Mouse (Mus musculus) layer of hippocampus, adult 2 months (tissue): Measurements from ENCODE around the gene Spag5. TPM values are rescaled to one million over a fixed set of nuclear protein-coding genes. Genes with fewer than 3 reads are reported as not detected.
"Not testable (repeated sequence)": the region's sequence is repeated elsewhere in the genome, so short reads cannot be mapped to it uniquely, and the experiment has no call there.

Source experiments
- DNase-seq, 2 experiments: peaks; one replicate each; pipeline ENCODE4 v3.0.0; 2022; ENCODE audit warnings: low spot score in 2 of 2
- H3K27ac ChIP-seq: fragments of 200-600 bp; 2 replicates; pipeline ENCODE4 v1.8.1; 2022
- H3K4me3 ChIP-seq: fragments of 200-600 bp; 2 replicates; pipeline ENCODE4 v1.8.1; 2022; ENCODE audit warnings: mild to moderate bottlenecking
- CTCF ChIP-seq: fragments of 200-600 bp; conservative IDR thresholded peaks from 2 replicates; pipeline ENCODE4 v1.8.1; 2022; ENCODE audit warnings: antibody characterized with exemption, mild to moderate bottlenecking, moderate library complexity
- long read RNA-seq, 2 experiments: library from polyadenylated mRNA; stranded (forward); transcript quantifications; one replicate each; pipeline ENCODE4 v2.0.0; 2021; ENCODE audit warnings: borderline mapping rate in 2 of 2
- total RNA-seq, 2 experiments: library from RNA; stranded (reverse); gene quantifications; 2 replicates each; pipeline ENCODE4 v1.2.3; 2021

Spag5 gene
- total RNA-seq = 1 to 10 TPM; 8.3 to 8.5 TPM
- long read RNA-seq, experiment 1, partial matches to known transcripts = 2 of 6 reads
- long read RNA-seq, experiment 1, other reads (novel, unspliced or antisense) = 2 of 6 reads
- long read RNA-seq, experiment 2, partial matches to known transcripts = 1 of 3 reads
- long read RNA-seq, experiment 2, other reads (novel, unspliced or antisense) = 2 of 3 reads

DNA sequence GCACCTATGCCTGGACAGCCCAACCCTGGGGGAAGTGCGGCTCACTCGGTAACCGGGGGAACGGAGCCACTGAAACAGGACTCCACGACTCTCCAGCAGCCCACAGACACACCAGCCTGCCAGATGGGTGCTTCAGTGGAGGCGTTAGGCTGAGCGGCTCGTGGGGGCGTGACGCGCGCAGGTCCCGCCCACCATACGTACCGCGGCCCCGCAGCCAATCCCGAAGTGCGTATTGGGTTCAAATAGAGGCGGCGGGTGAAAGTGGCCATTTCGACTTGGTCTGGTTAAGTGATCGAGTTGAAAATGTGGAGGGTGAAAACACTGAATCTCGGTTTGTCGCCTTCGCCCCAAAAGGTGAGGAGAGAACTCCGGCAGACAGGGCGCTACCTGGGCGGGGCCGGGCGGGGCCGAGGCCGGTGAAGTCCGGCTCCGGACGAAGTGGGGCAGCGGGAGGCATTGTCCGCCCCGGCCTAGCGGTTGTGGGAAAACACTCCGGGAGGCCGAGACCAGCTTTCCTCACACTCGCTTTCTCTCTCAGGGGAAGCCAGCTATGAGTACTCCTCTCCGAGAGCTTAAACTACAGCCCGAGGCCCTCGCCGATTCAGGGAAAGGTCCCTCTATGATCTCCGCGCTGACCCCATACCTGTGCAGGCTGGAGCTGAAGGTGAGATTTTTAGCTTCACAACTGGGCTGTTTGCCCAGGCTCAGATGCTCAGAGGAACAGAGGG, at the start of gene Spag5:
Spag5 (plus strand) TSS at position 173 of the 728 bp plus-strand sequence.
- peak; percentile 91 to 94 for DNase-seq
- Histone ChIP-seq H3K27ac (peak within 1 kb of the TSS; percentile 91), H3K4me3 (peak within 1 kb of the TSS; percentile 82)
- no peak for TF ChIP-seq CTCF

DNA sequence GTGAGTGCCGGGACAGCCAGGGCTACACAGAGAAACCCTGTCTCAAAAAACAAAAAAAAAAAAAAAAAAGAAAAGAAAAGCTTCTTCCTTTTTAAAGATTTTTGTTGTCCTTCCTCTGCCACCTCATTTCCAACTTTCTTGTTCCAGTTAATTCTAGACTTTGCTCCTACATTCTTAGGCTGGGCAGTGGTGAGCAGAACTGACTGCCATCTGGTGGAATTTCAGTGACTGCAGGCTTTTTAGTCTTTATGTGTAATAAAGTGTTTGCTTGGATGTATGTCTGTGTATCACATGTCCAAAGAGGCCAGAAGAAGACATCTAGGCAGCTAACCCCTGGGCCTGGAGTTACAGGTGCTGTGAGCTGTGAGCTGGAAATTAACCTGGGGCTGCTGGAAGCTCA, 44.7 kb upstream of the Spag5 start:
- DNase-seq = no peak
- Histone ChIP-seq H3K4me3 (no peak overlapping the region), H3K27ac (no peak overlapping the region)
- TF ChIP-seq CTCF = peak; percentile 67

DNA sequence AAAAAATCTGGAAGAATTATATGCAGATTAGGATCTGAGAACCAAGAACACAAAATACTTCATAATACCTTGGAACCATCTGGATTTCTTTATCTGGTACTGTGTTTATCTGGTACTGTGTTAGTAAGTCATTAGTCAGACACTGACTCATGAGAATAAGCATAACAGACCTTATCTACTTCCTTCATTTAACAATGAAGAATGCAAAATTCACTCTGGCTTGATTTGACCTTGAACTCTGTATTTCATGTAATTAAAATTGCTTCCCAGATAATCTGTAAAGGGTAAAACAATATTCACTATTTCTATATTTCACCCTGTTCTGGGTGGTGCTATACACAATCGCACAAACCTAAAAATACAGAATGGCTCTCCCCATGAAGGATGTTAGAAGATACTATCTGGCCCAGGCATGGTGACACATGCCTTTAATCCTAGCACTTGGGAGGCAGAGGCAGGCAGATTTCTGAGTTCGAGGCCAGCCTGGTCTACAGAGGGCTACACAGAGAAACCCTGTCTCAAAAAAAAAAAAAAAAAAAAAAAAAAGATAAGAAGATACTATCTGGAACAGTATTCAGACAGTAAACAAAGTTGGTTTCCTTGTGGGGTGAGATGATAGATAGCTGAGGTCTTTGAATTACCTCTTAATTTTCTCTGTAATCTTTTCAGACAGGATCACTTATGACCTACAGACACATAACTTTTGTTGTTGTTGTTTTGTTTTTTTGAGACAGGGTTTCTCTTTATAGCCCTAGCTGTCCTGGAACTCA, 40.7 kb upstream of the Spag5 start:
- Histone ChIP-seq H3K27ac (peak overlapping the region; percentile 86), H3K4me3 (peak overlapping the region; percentile 60)
- TF ChIP-seq CTCF = no peak
- no peak for DNase-seq

DNA sequence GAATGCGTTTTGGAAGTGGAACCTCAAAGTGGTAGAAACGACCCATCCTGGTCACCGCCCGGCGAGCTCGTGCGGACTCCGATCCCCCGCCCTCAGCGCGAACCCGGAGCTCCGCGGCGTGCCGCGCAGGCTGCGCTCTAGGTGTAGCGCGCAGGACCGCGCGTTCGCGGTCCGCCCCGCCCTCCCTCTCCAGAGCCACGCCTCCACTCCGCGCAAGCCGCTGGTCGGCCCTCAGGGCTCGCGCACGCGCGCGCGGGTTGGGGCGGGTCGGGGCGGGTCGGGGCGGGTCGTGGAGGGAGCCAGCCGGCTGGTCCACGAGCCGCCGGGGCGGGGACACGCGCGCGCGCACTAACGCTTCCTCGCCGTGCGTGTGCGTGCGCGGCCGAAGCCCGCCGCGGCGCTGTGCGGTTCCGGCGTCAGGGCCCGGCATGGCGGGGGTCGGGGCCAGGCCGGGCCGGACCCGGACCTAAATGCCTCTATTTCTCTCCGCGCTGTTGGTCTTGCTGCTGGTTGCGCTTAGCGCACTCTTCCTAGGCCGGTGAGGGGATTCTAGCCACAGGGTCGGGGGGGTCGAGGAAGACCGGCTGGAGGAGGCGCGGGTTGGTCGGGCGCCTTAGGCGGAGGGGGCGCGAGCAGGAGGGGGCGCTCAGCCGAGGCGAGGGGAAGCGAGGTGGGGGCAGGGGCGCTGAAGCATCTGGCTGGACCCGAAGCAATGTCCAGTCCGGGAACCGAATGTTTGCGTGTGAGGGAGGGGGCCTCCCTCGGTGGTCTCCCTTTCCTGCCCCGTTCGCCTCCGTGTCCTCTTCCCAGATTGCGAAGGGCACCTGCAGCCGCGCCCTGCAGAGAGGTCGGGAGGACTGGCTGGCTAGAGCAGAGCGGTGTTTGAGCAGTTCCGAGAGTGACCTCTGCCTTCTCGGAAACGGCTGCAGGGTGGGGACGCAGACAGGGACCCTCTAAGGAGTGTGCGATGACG, 39.7 kb upstream of the Spag5 start, which contains the start of gene 2610507B11Rik:
2610507B11Rik (plus strand) TSS at position 373 of the 973 bp plus-strand sequence.
- peak; percentile 22; the same call in 1 of the 2 replicates for TF ChIP-seq CTCF
- DNase-seq = peak; percentile 91

GRCm38 (mm10) chr11:78262550-78262949, 38.8 kb upstream of the Spag5 start:
- peak; percentile 30 to 31 for DNase-seq
- TF ChIP-seq CTCF = peak; percentile 76
- Histone ChIP-seq H3K27ac (peak overlapping the region; percentile 92), H3K4me3 (peak overlapping the region; percentile 95)

More for the DNA sequence above, 39.7 kb upstream of the Spag5 start, which contains the start of gene 2610507B11Rik:
- Histone ChIP-seq H3K4me3 (peak within 1 kb of the TSS; percentile 95), H3K27ac (peak within 1 kb of the TSS; percentile 92)

DNA sequence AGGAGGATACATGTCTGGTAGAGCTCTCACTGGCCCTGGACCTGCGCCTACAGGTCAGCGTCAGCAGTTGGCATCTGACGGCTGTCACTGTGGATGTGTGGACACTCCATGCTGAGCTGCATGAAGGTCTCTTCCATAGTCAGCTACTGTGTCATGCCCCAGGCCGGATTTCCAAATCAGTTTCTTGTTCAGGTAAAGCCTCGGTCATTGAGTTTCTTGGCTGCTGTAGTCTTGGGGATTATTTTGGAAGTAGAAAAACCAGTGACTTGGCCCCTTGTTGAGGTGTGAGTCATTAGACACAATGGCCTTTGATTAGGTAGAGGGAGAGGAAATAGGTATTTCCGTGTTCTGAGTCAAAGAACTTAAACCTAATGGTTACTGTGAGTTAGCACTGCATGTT, 35.8 kb upstream of the Spag5 start:
- no peak for DNase-seq
- Histone ChIP-seq H3K27ac (no peak overlapping the region), H3K4me3 (no peak overlapping the region)
- no peak for TF ChIP-seq CTCF

- peak; percentile 62 to 85 for DNase-seq
- TF ChIP-seq CTCF = no peak
- peak overlapping the region; percentile 79 for H3K27ac ChIP-seq
- peak overlapping the region; percentile 29; the same call in 1 of the 2 replicates for H3K4me3 ChIP-seq
Measured at GRCm38 (mm10) chr11:78271986-78272385, 29.3 kb upstream of the Spag5 start.

- DNase-seq = no peak
- no peak for TF ChIP-seq CTCF
- Histone ChIP-seq H3K4me3 (no peak overlapping the region), H3K27ac (no peak overlapping the region)
Measured at GRCm38 (mm10) chr11:78275596-78275995, 25.7 kb upstream of the Spag5 start.

- not testable (repeated sequence) for H3K27ac ChIP-seq, DNase-seq, H3K4me3 ChIP-seq
- peak; percentile 64 for TF ChIP-seq CTCF
Measured at GRCm38 (mm10) chr11:78276169-78276568, 25.2 kb upstream of the Spag5 start.

GRCm38 (mm10) chr11:78278853-78279252, 22.5 kb upstream of the Spag5 start:
- TF ChIP-seq CTCF = no peak
- Histone ChIP-seq H3K27ac (peak overlapping the region; percentile 71), H3K4me3 (no peak overlapping the region)
- no peak for DNase-seq

DNA sequence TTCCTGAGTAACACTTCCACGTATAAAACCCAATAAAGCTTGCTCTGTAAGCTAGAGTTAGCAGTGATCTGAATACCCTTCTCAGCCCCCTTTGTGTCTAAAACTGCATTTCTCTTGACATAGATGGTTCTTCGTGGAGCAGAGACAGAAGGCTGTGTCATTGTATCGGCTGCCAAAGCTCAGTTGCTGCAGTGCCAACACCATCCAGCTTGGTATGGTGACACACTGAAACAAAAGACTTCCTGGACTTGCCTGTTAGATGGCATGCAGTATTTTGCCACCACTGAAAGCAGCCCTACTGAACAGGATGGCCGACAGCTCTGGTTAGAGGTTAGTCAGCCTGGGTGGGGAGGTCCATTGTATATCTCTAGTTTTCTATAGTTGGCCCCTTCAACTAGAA, 21.7 kb upstream of the Spag5 start:
- H3K27ac ChIP-seq = peak overlapping the region; percentile 71
- DNase-seq = peak; percentile 52
- no peak for TF ChIP-seq CTCF
- H3K4me3 ChIP-seq = no peak overlapping the region

- TF ChIP-seq CTCF = no peak
- no peak for DNase-seq
- Histone ChIP-seq H3K27ac (no peak overlapping the region), H3K4me3 (no peak overlapping the region)
Measured at GRCm38 (mm10) chr11:78289146-78289763, 12.1 kb upstream of the Spag5 start.
